Mouse (Mus musculus) liver, embryonic 11.5 days (tissue): Measurements from ENCODE around the gene Lrch4. TPM values are rescaled to one million over a fixed set of nuclear protein-coding genes. Genes with fewer than 3 reads are reported as not detected.

Experiments
- ATAC-seq: fragments of 200-750 bp; cut with Nextera tagmentation; replicated peaks from 2 replicates; pipeline ENCODE4 v1.8.0; 2017; ENCODE audit warnings: moderate number of reproducible peaks, mild to moderate bottlenecking, moderate TSS enrichment, moderate library complexity; ENCODE audit not compliant: low FRiP score
- DNase-seq: peaks from one replicate; pipeline ENCODE4 v3.0.0-alpha.2; 2017; ENCODE audit warnings: low spot score
- H3K27ac ChIP-seq: fragments of 300-500 bp; sonication (generic); 2 replicates; pipeline ENCODE4 v1.5.1; 2014; ENCODE audit warnings: mild to moderate bottlenecking, low read depth, low read length, control low read depth
- H3K27me3 ChIP-seq: fragments of 300-500 bp; sonication (generic); replicated peaks from 2 replicates; pipeline ENCODE4 v1.6.1; 2014; ENCODE audit warnings: low read length, mixed read lengths; ENCODE audit not compliant: control insufficient read depth, insufficient read depth
- H3K36me3 ChIP-seq: fragments of 300-500 bp; sonication (generic); 2 replicates; pipeline ENCODE4 v1.6.1; 2014; ENCODE audit warnings: mild to moderate bottlenecking, low read length, moderate library complexity, mixed read lengths; ENCODE audit not compliant: control insufficient read depth, insufficient read depth
- H3K4me1 ChIP-seq: fragments of 300-500 bp; sonication (generic); replicated peaks from 2 replicates; pipeline ENCODE4 v1.6.1; 2014; ENCODE audit warnings: low read length, mixed read lengths; ENCODE audit not compliant: control insufficient read depth, insufficient read depth
- H3K4me2 ChIP-seq: fragments of 300-500 bp; sonication (generic); 2 replicates; pipeline ENCODE4 v1.6.1; 2014; ENCODE audit warnings: mild to moderate bottlenecking, control low read depth, moderate library complexity
- H3K4me3 ChIP-seq: fragments of 300-500 bp; sonication (generic); 2 replicates; pipeline ENCODE4 v1.5.1; 2014; ENCODE audit warnings: low read depth, low read length, control low read depth
- H3K9ac ChIP-seq: fragments of 300-500 bp; sonication (generic); 2 replicates; pipeline ENCODE4 v1.6.1; 2014; ENCODE audit warnings: low read depth, low read length, control low read depth
- H3K9me3 ChIP-seq: fragments of 300-500 bp; sonication (generic); 2 replicates; pipeline ENCODE4 v1.6.1; 2016; ENCODE audit warnings: low read length, inconsistent platforms, mixed read lengths; ENCODE audit not compliant: control insufficient read depth
- WGBS: fragments of 180-500 bp; shearing (Covaris S2); extraction: QIAGEN DNeasy Blood & Tissue Kit; methylation state at CpG from one replicate; pipeline ENCODE4 v1.1.7; 2014; 5-methylcytosine and 5-hydroxymethylcytosine counted together
- polyA plus RNA-seq: library from polyadenylated mRNA; unstranded; fragments of >200 nt; fragmentation: Nextera tagmentation; extraction: Ambion mirVana; gene quantifications from 2 replicates; pipeline ENCODE4 v1.2.1, GENCODE M21; 2014

Lrch4 gene
- polyA plus RNA-seq, 1 experiment from 2014 or later, result 54.5 TPM

- H3K4me2 ChIP-seq, result peak overlapping the region; percentile 58
- no peaks in the 10 kb centered on the region for H3K27me3 ChIP-seq
- 79% methylated on average over 6 of the region's 6 CpGs for WGBS
- H3K36me3 ChIP-seq, result peaks cover 4% of the 10 kb centered on the region
- H3K4me3 ChIP-seq, result no peak overlapping the region
- H3K9ac ChIP-seq, result 0 out of 2 replicates have a peak overlapping the region, but pooled peaks have one; percentile 3
- H3K9me3 ChIP-seq, result no peaks in the 10 kb centered on the region
- peaks cover 19% of the 10 kb centered on the region for H3K4me1 ChIP-seq
- peak overlapping the region; percentile 47 for H3K27ac ChIP-seq
- ATAC-seq, result no peak
- DNase-seq, result no peak
Observed at GRCm38 (mm10) chr5:137597625-137598024, 31.3 kb upstream of the Lrch4 start.

GRCm38 (mm10) chr5:137598100-137598826, 30.7 kb upstream of the Lrch4 start:
- 0 out of 2 replicates have a peak overlapping the region, but pooled peaks have one; percentile 3 for H3K9ac ChIP-seq
- H3K9me3 ChIP-seq, result no peaks in the 10 kb centered on the region
- peak overlapping the region; percentile 58 for H3K4me2 ChIP-seq
- peaks cover 4% of the 10 kb centered on the region for H3K36me3 ChIP-seq
- 55% methylated on average over 2 of the region's 2 CpGs for WGBS
- H3K4me3 ChIP-seq, result no peak overlapping the region
- peaks cover 20% of the 10 kb centered on the region for H3K4me1 ChIP-seq
- H3K27ac ChIP-seq, result peak overlapping the region; percentile 47
- ATAC-seq, result no peak
- DNase-seq, result no peak
- H3K27me3 ChIP-seq, result no peaks in the 10 kb centered on the region

GRCm38 (mm10) chr5:137599600-137599999, 29.3 kb upstream of the Lrch4 start:
- no peak for ATAC-seq
- 54% methylated on average over 9 of the region's 9 CpGs for WGBS
- H3K4me3 ChIP-seq, result peak overlapping the region; percentile 83
- peak overlapping the region; percentile 40; the same call in 1 of the 2 replicates for H3K27ac ChIP-seq
- H3K9me3 ChIP-seq, result no peaks in the 10 kb centered on the region
- H3K4me1 ChIP-seq, result peaks cover 20% of the 10 kb centered on the region
- H3K27me3 ChIP-seq, result no peaks in the 10 kb centered on the region
- H3K9ac ChIP-seq, result peak overlapping the region; percentile 80
- H3K36me3 ChIP-seq, result peaks cover 6% of the 10 kb centered on the region
- DNase-seq, result no peak
- H3K4me2 ChIP-seq, result peak overlapping the region; percentile 96

GRCm38 (mm10) chr5:137600281-137600618, 28.7 kb upstream of the Lrch4 start:
- H3K4me1 ChIP-seq, result peaks cover 24% of the 10 kb centered on the region
- peak overlapping the region; percentile 40 for H3K27ac ChIP-seq
- ATAC-seq, result peak; percentile 44
- WGBS, result 1% methylated on average over 19 of the region's 19 CpGs
- H3K9ac ChIP-seq, result peak overlapping the region; percentile 80
- peak overlapping the region; percentile 83 for H3K4me3 ChIP-seq
- no peak for DNase-seq
- no peaks in the 10 kb centered on the region for H3K27me3 ChIP-seq
- peaks cover 6% of the 10 kb centered on the region for H3K36me3 ChIP-seq
- peak overlapping the region; percentile 96 for H3K4me2 ChIP-seq
- H3K9me3 ChIP-seq, result no peaks in the 10 kb centered on the region

GRCm38 (mm10) chr5:137600619-137601364, 28.1 kb upstream of the Lrch4 start, which contains the start of gene Mospd3:
TSS of gene Mospd3 (minus strand) at chr5:137601058.
- Histone ChIP-seq H3K9ac (peak within 1 kb of the TSS; percentile 80), H3K4me3 (peak within 1 kb of the TSS; percentile 83), H3K27ac (peak within 1 kb of the TSS; percentile 84), H3K4me1 (peaks cover 26% of the 10 kb centered on the region), H3K9me3 (no peaks in the 10 kb centered on the region), H3K4me2 (peak within 1 kb of the TSS; percentile 96), H3K36me3 (peaks cover 8% of the 10 kb centered on the region), H3K27me3 (no peaks in the 10 kb centered on the region)
- DNase-seq (peak; percentile 97), ATAC-seq (peak; percentile 91)
- under 1% methylated on average over 41 of the region's 41 CpGs for WGBS

- H3K36me3 ChIP-seq, result peaks cover 10% of the 10 kb centered on the region
- 1% methylated on average over 22 of the region's 22 CpGs for WGBS
- no peaks in the 10 kb centered on the region for H3K27me3 ChIP-seq
- DNase-seq, result peak; percentile 65
- no peaks in the 10 kb centered on the region for H3K9me3 ChIP-seq
- H3K4me2 ChIP-seq, result peak overlapping the region; percentile 72
- H3K4me1 ChIP-seq, result peaks cover 29% of the 10 kb centered on the region
- peak overlapping the region; percentile 83 for H3K4me3 ChIP-seq
- H3K27ac ChIP-seq, result peak overlapping the region; percentile 84
- no peak for ATAC-seq
- H3K9ac ChIP-seq, result peak overlapping the region; percentile 68
Observed at GRCm38 (mm10) chr5:137601365-137601729, 27.6 kb upstream of the Lrch4 start.

- Histone ChIP-seq H3K4me1 (peaks cover 32% of the 10 kb centered on the region), H3K4me3 (0 out of 2 replicates have a peak overlapping the region, but pooled peaks have one; percentile 10), H3K27ac (no peak overlapping the region), H3K36me3 (peaks cover 9% of the 10 kb centered on the region; the same call in 1 of the 2 replicates), H3K9ac (no peak overlapping the region), H3K4me2 (peak overlapping the region; percentile 49), H3K27me3 (peaks cover 7% of the 10 kb centered on the region), H3K9me3 (no peaks in the 10 kb centered on the region)
- no peak for ATAC-seq
- no peak for DNase-seq
- 28% methylated on average over 26 of the region's 26 CpGs for WGBS
Observed at GRCm38 (mm10) chr5:137607860-137608653, 20.9 kb upstream of the Lrch4 start.

GRCm38 (mm10) chr5:137608654-137609190, 20.2 kb upstream of the Lrch4 start:
- Histone ChIP-seq H3K4me1 (peaks cover 34% of the 10 kb centered on the region), H3K27ac (no peak overlapping the region), H3K9ac (no peak overlapping the region), H3K36me3 (peaks cover 9% of the 10 kb centered on the region; the same call in 1 of the 2 replicates), H3K4me3 (0 out of 2 replicates have a peak overlapping the region, but pooled peaks have one; percentile 10), H3K4me2 (peak overlapping the region; percentile 49), H3K27me3 (peaks cover 7% of the 10 kb centered on the region), H3K9me3 (no peaks in the 10 kb centered on the region)
- 34% methylated on average over 23 of the region's 23 CpGs for WGBS
- no peak for DNase-seq
- ATAC-seq, result no peak
